Mouse (Mus musculus): Measurements from ENCODE around the gene Stil. TPM values are rescaled to one million over a fixed set of nuclear protein-coding genes. Genes with fewer than 3 reads are reported as not detected.
A peak's percentile ranks its signal among the peaks of the same experiment; 100 is the strongest.

Stil gene
- polyA plus RNA-seq, 1 experiment from 2014 or later: 12.6 TPM

DNA sequence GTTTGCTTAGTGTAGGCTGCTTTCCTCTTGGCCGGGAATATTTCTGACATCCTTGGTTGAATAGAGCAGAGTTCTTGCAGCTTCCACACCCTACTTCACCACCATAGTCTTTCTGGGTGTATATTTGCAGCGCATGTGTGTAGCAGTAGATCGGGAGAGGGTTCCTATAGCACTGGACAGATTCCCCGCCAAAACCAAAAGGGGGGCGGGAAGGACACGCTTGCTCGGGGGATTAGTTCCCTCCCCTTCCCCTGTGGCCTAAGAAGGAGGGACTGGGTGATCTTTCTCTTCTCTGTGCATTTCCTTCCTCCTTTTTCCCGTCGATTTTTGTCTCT lies 62.5 kb downstream of the Stil start:
- H3K27ac ChIP-seq: no peak overlapping the region
- H3K9ac ChIP-seq: 0 out of 2 replicates have a peak overlapping the region, but pooled peaks have one; percentile 62
- no peak for ATAC-seq
- H3K4me1 ChIP-seq: peaks cover 19% of the 10 kb centered on the region
- H3K4me2 ChIP-seq: peak overlapping the region; percentile 94
- peaks cover 97% of the 10 kb centered on the region for H3K27me3 ChIP-seq
- under 1% methylated on average over 9 of the region's 9 CpGs for WGBS
- H3K9me3 ChIP-seq (replicated peaks): 0 out of 2 replicates have a peak, but pooled peaks cover 2% of the 10 kb centered on the region
- no peaks in the 10 kb centered on the region for H3K36me3 ChIP-seq (ENCODE audit: poor library complexity, severe bottlenecking)
- H3K4me3 ChIP-seq: peak overlapping the region; percentile 47

DNA sequence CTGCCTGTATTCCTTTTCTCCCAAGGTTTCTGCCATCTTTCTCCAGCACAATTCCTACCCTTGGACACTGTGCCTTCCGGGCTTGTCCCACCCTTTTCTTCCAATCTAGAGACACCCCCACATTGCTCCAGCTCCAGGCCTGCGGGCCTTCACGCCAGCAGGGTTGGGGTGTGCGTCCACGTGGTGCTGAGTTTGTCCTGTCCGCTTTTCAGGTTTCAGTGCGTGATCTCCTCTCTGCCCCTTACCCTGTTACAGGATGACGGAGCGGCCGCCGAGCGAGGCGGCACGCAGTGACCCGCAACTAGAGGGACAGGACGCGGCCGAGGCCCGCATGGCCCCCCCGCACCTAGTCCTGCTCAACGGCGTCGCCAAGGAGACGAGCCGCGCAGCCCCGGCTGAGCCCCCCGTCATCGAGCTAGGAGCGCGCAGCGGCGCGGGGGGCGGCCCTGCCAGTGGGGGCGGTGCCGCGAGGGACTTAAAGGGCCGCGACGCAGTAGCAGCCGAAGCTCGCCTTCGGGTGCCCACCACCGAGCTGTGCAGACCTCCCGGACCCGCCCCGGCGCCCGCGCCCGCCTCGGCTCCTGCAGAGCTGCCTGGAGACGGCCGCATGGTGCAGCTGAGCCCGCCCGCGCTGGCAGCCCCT lies 63.0 kb downstream of the Stil start:
- under 1% methylated on average over 57 of the region's 58 CpGs for WGBS
- Histone ChIP-seq H3K9me3 (replicated peaks) (0 out of 2 replicates have a peak, but pooled peaks cover 2% of the 10 kb centered on the region), H3K27ac (no peak overlapping the region), H3K36me3 (ENCODE audit: poor library complexity, severe bottlenecking) (no peaks in the 10 kb centered on the region), H3K27me3 (peaks cover 94% of the 10 kb centered on the region), H3K4me2 (peak overlapping the region; percentile 94), H3K4me3 (peak overlapping the region; percentile 47), H3K4me1 (peaks cover 15% of the 10 kb centered on the region), H3K9ac (peak overlapping the region; percentile 62)
- peak; percentile 88 for ATAC-seq

GRCm38 (mm10) chr4:115063518-115064239 lies 63.7 kb downstream of the Stil start:
- WGBS: under 1% methylated on average over 31 of the region's 31 CpGs
- H3K9ac ChIP-seq: peak overlapping the region; percentile 62
- peaks cover 15% of the 10 kb centered on the region for H3K4me1 ChIP-seq
- no peak overlapping the region for H3K27ac ChIP-seq
- peak; percentile 25; the same call in 1 of the 2 replicates for ATAC-seq
- H3K27me3 ChIP-seq: peaks cover 93% of the 10 kb centered on the region
- H3K4me2 ChIP-seq: peak overlapping the region; percentile 94
- 0 out of 2 replicates have a peak, but pooled peaks cover 2% of the 10 kb centered on the region for H3K9me3 ChIP-seq (replicated peaks)
- no peaks in the 10 kb centered on the region for H3K36me3 ChIP-seq (ENCODE audit: poor library complexity, severe bottlenecking)
- H3K4me3 ChIP-seq: peak overlapping the region; percentile 47

DNA sequence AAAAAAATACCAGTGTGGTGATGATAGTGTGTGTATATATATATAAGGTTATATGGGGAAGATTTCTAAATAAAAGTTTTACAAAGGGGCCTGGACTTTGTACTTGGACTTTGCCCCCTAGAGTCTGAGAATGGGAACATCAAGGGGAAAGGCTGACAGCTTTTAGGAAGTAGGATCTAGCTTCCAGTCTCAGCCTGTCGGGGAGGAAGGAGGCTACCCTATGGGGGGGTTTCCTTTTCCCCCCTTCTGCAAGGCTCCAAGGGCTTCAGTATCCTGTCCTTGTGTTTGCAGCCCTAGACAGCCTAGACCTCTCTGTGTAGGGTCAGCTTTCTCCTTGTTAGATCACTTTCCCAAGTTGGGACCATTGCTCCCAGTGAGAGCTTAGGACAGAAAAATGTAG lies 71.7 kb downstream of the Stil start:
- ATAC-seq: no peak
- no peaks in the 10 kb centered on the region for H3K36me3 ChIP-seq (ENCODE audit: poor library complexity, severe bottlenecking)
- H3K4me1 ChIP-seq: no peaks in the 10 kb centered on the region
- no peak overlapping the region for H3K27ac ChIP-seq
- no peak overlapping the region for H3K4me2 ChIP-seq
- no peak overlapping the region for H3K9ac ChIP-seq
- no peak overlapping the region for H3K4me3 ChIP-seq
- H3K9me3 ChIP-seq (replicated peaks): no peaks in the 10 kb centered on the region
- WGBS: 33% methylated on average over 1 of the region's 1 CpGs
- H3K27me3 ChIP-seq: peaks cover 33% of the 10 kb centered on the region

DNA sequence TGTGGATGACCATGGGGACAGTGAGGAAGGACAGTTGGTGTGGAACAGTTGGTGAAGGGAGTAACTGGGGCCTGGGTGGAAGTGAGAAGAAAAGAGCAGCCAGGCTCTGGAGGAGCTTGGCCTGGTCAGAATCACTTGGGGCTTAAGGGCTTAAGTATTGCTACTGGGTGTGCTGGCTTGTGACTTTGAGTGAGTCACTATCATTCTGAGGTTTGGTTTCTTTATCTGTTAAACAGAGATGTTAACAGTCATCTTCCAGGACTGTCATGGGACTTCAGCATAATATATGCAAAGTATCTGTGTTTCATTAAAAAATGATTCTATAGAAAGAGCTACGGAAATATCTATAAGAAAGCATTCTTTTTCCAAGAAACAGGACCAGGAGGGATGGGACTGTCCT lies 74.8 kb downstream of the Stil start:
- Histone ChIP-seq H3K4me1 (peaks cover 13% of the 10 kb centered on the region), H3K36me3 (ENCODE audit: poor library complexity, severe bottlenecking) (no peaks in the 10 kb centered on the region)

GRCm38 (mm10) chr4:115075204-115075915 lies 75.4 kb downstream of the Stil start:
- no peak for ATAC-seq
- Histone ChIP-seq H3K4me2 (no peak overlapping the region), H3K4me1 (peaks cover 19% of the 10 kb centered on the region), H3K27me3 (peaks cover 15% of the 10 kb centered on the region; the same call in 1 of the 2 replicates), H3K9me3 (replicated peaks) (no peaks in the 10 kb centered on the region; the same call in 1 of the 2 replicates), H3K4me3 (no peak overlapping the region), H3K36me3 (ENCODE audit: poor library complexity, severe bottlenecking) (no peaks in the 10 kb centered on the region), H3K27ac (no peak overlapping the region), H3K9ac (no peak overlapping the region)
- 40% methylated on average over 3 of the region's 3 CpGs for WGBS

More for the DNA sequence above, 74.8 kb downstream of the Stil start:
- H3K4me2 ChIP-seq: no peak overlapping the region
- 85% methylated on average over 1 of the region's 1 CpGs for WGBS
- H3K27me3 ChIP-seq: peaks cover 15% of the 10 kb centered on the region; the same call in 1 of the 2 replicates
- H3K9ac ChIP-seq: no peak overlapping the region
- H3K4me3 ChIP-seq: no peak overlapping the region
- no peak overlapping the region for H3K27ac ChIP-seq
- H3K9me3 ChIP-seq (replicated peaks): no peaks in the 10 kb centered on the region
- ATAC-seq: no peak

DNA sequence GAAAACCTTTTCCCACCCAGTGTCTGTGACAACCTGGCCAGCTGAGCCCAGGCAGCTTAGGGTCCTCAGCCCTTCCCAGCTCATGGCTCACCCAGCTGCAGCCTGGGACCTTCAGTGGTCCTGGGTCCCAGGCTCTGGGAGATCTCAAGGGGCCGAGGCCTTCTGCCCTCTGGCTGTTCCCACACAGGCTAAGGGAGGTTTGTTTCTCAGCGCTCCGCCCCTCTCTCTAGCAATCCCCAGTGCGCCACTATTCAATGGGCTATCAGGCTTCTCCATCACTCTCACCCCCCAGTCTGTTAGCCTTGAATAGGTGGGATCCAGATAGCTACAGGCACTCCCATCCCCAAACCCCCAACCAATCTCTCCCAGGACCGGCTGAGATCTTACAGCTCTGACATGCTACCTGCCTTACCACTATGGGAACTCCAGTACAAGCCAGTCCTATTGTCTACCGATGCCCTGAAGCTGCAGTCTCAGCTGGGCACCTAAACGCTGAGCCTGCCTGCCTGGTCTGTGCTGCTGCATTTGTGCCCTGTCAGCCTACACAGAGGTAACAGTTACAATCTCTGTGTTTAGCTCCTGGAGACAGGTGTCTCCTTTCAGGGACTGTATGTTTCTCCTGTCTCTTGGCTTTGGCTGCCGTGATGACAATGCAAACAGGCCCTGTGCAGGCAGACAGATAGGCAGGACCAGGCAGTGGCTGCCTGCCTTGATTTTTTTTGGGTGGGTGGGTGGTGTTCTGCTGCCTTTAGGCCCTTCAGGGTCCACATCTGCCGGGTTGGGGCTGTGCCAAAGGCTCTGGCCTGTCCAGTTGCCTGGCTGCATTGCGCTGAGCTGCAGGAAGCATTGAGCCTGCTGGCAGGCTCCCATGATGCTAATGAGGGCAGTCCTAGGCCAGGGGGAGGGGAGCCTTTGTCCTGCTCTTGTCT lies 79.2 kb downstream of the Stil start:
- Histone ChIP-seq H3K4me1 (peaks cover 19% of the 10 kb centered on the region), H3K27me3 (peaks cover 15% of the 10 kb centered on the region; the same call in 1 of the 2 replicates), H3K36me3 (ENCODE audit: poor library complexity, severe bottlenecking) (no peaks in the 10 kb centered on the region), H3K9me3 (replicated peaks) (no peaks in the 10 kb centered on the region; the same call in 1 of the 2 replicates), H3K9ac (peak overlapping the region; percentile 3), H3K4me3 (no peak overlapping the region), H3K27ac (peak overlapping the region; percentile 68), H3K4me2 (peak overlapping the region; percentile 24)
- peak; percentile 88 for ATAC-seq
- WGBS: 11% methylated on average over 10 of the region's 10 CpGs

GRCm38 (mm10) chr4:115079821-115080349 lies 79.9 kb downstream of the Stil start:
- no peak overlapping the region for H3K4me3 ChIP-seq
- no peak overlapping the region; the same call in 1 of the 2 replicates for H3K27ac ChIP-seq
- H3K4me2 ChIP-seq: peak overlapping the region; percentile 24
- no peaks in the 10 kb centered on the region for H3K36me3 ChIP-seq (ENCODE audit: poor library complexity, severe bottlenecking)
- no peaks in the 10 kb centered on the region; the same call in 1 of the 2 replicates for H3K9me3 ChIP-seq (replicated peaks)
- 9% methylated on average over 5 of the region's 5 CpGs for WGBS
- H3K9ac ChIP-seq: peak overlapping the region; percentile 3; the same call in 1 of the 2 replicates
- peaks cover 19% of the 10 kb centered on the region for H3K4me1 ChIP-seq
- peaks cover 12% of the 10 kb centered on the region; the same call in 1 of the 2 replicates for H3K27me3 ChIP-seq
- ATAC-seq: 0 out of 2 replicates have a peak, but pooled peaks have one; percentile 26

DNA sequence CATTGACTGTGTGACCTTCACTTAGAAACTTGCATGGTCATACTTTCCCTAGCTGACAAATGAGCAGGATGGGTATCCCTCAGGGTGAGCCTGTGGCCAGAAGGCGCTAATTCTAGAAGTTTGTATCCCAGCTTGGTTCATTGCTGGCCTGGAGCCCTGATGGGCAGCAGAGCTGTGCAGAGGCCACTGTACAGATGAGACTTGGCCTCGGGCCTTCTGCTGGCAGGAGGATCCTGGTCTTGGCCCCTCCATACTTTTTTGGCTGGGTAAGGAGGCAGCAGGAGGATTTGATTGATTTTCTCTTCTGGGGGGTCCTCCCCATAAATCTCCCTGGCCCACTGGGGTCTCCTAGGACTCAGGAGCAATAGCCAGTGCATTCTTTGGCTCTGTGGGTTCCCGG lies 83.1 kb downstream of the Stil start:
- H3K9ac ChIP-seq: no peak overlapping the region
- H3K36me3 ChIP-seq (ENCODE audit: poor library complexity, severe bottlenecking): no peaks in the 10 kb centered on the region
- H3K27me3 ChIP-seq: peaks cover 16% of the 10 kb centered on the region
- no peak overlapping the region for H3K27ac ChIP-seq
- no peak overlapping the region for H3K4me2 ChIP-seq
- WGBS: 89% methylated on average over 3 of the region's 3 CpGs
- no peak for ATAC-seq
- H3K4me1 ChIP-seq: peaks cover 19% of the 10 kb centered on the region
- H3K4me3 ChIP-seq: no peak overlapping the region
- no peaks in the 10 kb centered on the region; the same call in 1 of the 2 replicates for H3K9me3 ChIP-seq (replicated peaks)

DNA sequence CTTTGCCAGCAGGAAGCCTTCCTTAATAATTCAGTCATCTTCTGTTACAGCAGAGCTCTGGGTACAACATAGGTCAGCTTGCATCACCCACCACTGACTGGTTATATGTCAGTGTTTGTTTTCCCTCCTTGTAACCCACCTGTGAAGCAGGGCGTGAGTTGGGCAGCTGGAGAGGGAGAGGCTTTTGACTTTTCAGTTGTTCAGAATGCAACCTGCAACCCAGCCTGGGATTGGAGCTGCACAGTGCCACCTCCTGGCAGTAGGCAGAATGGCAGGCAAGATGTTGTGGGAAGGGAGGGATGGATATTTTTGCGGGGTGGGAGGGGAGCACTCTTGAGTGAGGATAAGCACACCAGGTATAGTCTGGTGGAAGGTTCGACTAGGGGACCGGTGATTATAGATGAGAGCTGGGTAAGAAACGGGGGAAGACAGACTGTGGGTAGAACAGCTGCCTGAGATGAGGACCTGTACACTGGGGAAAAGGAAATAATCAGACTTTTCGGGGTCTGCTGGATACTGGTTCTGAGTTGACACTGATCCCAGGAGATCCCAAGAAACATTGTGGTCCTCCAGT lies 85.7 kb downstream of the Stil start:
- Histone ChIP-seq H3K9me3 (replicated peaks) (no peaks in the 10 kb centered on the region), H3K27ac (no peak overlapping the region), H3K4me1 (no peaks in the 10 kb centered on the region), H3K4me3 (no peak overlapping the region), H3K4me2 (no peak overlapping the region), H3K9ac (no peak overlapping the region), H3K27me3 (peaks cover 35% of the 10 kb centered on the region), H3K36me3 (ENCODE audit: poor library complexity, severe bottlenecking) (no peaks in the 10 kb centered on the region)
- WGBS: 17% methylated on average over 6 of the region's 6 CpGs
- peak; percentile 42; the same call in 1 of the 2 replicates for ATAC-seq

DNA sequence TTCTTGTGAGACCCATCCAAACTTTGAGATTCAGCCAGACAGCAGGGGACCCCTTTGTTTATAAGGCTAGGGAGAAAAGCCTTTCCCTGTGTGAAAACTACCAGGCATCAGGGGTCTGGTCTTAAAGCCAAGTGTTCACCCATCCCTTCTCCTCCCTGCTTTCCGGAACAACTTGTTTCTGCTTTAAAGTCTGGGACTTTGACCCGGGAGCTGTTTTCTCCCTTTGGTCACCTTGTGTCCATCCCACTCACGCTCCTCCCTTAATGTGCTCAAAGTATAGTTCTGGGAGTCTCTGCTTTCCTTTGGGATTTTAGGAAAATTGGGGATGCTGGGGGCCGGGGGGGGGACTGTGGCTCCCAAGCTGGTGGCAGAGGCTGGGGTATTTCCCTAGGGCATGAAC lies 86.3 kb downstream of the Stil start:
- Histone ChIP-seq H3K9me3 (replicated peaks) (no peaks in the 10 kb centered on the region), H3K9ac (no peak overlapping the region), H3K4me1 (no peaks in the 10 kb centered on the region), H3K27me3 (peaks cover 35% of the 10 kb centered on the region), H3K4me3 (no peak overlapping the region), H3K4me2 (no peak overlapping the region), H3K27ac (no peak overlapping the region), H3K36me3 (ENCODE audit: poor library complexity, severe bottlenecking) (no peaks in the 10 kb centered on the region)
- no peak for ATAC-seq
- WGBS: 70% methylated on average over 4 of the region's 4 CpGs

All from forebrain, embryonic 13.5 days (tissue).